Mouse (Mus musculus): ENCODE results near the gene Ctu2. TPM values are rescaled to one million over a fixed set of nuclear protein-coding genes. Genes with fewer than 3 reads are reported as not detected.

Ctu2 gene
- total RNA-seq, 1 experiment from 2014 or later = 24.7 TPM

DNA sequence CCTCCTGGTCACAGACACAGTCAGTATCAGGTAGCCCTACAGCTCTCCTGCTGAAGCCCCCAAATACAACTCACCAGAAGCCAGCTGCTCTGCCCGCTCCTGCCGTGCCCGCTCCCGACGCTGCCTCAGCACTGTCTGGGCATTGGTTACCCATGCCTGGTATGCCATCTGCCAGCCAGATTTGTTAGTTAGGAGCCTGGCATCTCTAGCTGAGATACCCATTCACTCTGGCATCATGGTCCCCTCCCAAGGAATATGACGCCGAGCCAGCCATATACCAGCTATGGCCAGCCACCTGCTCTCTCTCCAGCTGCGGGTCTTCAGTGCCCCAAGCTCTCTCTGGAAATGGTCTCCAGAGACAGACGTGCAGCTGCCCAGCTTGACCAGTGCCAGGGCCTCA lies 12.4 kb downstream of the Ctu2 start:
- DNase-seq = no peak

DNA sequence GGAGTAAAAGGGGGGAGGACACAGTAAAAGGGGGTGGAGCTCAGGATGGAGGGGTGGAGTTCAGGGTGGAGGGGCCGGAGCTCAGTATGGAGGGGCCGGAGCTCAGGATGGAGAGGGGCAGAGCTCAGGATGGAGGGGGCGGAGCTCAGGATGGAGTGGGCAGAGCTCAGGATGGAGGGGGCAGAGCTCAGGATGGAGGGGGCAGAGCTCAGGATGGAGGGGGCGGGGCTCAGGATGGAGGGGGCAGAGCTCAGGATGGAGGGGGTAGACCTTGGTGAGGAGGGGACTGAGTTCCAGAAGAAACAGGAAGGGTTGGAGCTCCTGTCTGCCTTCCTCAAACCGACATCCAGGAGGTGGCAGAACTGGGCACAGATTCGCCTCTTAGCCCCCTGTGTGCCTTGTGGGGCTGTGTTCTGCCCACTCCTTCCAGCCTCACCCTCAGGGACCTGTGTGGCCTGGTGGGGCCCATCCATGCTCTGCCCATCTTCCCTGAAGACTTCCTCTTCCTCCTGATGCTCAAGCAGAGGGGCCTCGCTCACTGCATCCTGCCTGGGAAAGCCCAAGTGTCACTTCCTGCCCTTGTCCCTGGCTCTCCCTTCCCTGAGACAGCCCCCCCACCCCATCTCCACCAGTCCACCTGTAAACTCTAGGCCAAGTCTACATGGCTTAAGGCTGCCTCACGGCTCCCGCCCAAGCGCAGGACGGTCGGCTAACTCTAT lies 21.2 kb downstream of the Ctu2 start:
- DNase-seq = no peak

DNA sequence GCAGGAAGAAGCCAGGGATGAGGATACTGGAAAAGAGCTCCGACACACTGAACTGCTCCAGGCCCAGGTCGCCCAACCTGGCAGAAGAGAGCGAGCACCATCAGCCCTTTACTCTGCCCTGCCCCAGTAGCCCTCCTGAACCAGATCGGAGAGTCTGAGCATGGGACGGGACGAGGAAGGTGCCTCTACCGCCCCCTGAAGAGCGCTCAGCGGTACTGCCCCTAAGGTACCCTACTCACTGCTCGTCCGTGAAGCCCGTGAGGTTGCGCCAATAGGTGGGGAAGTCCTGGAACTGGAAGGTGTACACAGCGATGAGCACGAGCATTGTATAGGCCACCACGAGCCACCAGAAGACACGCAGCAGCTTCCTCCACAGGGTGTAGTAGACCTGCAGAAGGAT lies 22.0 kb downstream of the Ctu2 start:
- DNase-seq = no peak

DNA sequence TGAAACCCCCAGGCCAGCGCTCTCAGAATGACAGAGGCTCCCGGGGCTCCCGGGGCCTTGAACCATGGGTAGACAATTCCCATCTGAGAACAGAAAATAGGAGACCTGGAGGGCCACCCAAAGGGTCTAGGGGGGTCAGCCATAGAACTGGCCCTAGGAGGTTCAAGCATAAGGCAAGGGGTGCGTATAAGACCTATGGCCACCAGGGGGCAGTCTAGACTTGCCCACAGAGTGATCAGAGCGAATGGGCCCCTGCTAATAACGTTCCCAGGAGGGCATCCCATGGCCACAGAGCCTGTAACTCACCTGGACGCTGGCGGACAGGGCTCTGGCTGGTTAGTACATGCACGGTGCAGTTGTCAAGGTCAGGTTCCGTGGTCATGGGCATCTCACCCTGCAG lies 24.9 kb downstream of the Ctu2 start:
- DNase-seq = peak; percentile 78

DNA sequence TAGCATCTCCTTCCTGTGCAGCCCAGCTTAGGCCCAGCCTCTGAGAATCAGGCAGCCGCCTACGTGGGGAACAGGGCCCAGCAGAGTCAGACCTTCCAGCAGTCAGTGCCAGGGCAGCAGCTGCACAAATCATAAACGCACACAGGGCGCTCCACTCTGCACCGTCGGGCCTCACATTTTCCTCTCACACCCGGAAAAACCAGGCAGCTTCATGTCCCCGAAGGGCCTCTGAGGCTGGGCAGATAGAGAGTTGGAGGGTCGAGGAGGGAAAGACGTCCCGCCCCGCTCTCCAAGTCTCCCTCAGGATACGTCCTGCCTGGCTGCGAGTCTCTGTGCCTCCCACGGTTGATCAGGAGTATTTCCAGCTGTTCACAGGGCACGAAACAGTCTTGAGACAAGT lies 35.6 kb downstream of the Ctu2 start:
- no peak for DNase-seq

DNA sequence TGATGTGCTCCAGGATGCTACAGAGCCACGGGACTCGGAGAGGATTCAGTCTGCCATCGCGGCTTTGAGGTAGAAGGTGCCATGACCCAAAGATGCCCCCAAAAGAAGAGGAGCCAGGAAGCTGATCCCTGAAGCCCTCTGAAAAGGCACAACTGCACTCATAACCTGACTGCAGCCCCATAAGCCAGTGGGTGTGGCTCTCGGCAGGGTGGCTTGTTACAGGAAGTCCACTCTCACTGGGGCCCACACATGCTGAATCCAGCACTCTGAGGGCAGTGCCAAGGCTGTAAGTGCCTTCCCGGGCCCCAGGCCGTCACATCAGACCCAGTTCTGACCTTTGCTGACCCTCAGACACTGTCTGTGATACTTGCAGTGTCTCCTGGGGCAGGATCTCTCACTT lies 36.4 kb downstream of the Ctu2 start:
- no peak for DNase-seq

DNA sequence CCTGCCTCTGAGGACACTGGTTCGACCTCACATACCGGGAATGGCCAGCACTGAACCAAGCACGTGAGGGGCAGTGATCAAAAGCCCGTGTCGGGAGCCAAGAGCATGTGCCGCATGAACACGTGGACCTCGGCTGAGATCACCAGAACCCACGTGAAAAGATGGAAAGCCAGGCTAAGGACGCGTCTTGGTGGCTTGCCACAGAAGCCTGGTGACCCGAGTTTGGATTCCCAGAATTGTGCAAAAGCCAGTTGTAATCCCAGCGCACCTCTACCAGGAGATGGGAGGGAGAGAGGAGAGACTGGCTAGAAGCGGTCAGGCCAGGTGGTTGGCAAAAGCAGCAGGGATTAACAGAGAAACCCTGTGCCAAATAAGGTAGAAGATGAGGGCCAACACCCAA lies 39.8 kb downstream of the Ctu2 start:
- DNase-seq = no peak

DNA sequence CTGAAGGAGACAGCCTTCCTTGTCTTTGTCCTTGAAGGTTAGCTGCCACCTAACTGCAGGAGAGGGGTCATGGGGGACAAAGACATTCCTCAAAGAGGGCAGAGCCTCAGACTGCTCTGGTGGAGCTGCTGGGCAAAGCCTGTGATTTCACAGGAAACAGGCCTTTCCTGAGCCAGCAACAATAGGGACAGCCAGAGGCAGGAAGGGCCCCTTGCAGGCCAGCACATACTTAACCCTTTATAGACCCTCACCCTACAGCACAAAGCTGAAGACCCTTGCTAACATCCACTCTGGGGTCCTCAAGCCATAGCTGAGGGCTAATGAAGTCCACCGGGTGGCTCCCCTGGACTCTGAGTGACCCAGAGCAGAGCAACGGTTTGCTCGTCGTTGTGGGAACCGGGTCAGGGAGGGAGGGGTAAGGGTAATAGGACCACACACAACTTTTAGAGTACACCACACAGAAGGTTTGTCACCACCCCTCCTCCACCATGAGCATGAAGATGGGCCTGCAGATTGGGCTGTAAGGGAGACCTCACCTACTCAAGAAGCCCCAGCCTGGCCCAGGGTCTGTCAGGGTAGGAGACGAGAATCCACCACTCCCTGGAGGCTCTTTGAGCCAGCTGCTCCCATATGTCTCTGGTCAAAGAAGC lies 41.7 kb downstream of the Ctu2 start:
- no peak for DNase-seq

DNA sequence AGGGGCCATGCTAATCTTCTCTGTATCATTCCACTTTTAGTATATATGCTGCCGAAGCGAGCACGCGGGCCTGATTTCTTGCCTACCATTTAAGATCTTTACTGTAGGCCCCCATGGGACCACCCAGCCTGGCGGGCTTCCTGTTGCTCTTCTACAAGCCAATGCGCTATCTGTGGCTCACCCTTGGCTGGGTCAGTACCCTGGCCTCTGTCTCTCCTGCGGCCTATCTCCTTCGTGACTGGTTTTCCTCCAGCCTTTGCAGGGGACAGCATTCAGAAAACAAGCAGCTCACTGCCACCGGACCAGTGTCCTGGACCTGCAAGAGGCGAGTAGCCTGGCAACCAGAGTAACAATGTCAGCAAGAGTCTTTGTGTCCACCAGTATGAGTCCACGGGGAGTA lies 44.7 kb downstream of the Ctu2 start:
- DNase-seq = no peak

DNA sequence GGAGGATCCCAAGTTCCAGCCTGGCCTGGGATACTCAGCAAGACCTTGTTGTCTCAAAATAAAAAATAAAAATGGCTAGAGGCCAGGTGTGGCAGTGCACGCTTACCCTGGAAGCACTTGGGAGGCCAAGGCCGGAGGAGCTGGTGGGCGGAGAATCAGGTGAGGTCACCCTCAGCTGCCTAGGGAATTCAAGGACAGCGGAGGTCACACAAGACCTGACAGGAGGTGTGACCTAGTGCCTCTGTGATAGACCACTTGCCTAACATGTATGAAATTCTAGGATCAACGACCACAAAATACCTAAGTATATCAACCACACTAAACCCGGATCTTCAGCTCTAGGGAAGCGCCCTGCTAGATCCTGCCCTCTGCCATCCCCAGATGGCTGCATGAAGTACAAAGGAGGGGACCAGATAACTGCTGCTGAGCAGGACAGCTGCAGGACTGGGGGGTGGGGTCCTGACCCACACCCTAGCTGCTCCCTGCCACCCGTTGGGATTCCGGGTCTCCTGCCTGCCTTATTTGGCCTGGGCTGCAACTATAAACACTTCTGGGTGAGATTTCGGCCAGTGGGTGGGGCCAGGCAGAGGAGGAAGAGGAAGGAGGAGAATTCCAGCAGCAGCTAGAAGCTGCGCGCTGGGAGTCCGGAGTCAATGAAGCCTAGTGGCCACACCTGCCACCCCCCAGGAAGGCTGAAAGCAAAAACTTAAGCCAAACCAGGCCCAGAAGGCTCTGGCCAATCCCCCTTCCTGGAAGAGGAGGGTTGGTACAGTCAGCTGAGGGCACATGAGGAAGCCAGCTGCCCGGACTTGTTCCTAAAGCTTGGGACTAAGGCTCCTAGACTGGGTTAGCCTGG lies 47.1 kb downstream of the Ctu2 start:
- no peak for DNase-seq

DNA sequence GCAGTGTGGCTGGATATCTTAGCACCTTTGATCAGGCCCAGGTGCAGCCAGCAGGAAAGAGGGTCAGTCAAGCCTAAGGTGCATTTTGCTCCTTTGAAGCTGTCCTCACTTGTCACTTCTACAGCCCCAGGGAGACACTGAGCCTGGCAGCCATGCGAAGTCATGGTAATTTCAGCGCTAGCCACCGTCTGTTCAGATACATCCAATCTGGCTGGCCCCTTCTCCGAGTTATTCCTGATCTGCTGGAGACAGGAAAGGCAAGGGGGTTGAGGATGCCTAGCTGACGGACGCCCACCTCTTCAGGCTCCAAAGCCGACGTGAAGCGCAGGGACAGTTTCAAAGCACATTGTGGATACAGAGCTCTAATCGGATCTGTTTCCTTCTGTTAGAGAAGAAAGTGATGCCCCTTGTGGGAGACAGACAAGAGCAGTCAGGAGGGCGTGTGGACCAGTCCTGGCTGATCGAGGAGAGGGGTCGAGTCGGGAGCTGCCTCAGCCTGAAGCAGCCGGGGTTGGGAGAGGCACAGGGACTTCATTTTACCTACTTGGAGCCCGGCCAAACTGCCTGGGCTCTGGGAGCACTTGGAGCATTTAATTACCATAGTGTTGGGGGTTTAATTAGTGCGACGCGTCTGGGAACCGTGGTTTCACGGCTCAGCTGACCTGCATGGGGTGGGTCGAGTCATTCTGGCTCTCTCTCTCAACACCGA lies 47.9 kb downstream of the Ctu2 start:
- DNase-seq = no peak

DNA sequence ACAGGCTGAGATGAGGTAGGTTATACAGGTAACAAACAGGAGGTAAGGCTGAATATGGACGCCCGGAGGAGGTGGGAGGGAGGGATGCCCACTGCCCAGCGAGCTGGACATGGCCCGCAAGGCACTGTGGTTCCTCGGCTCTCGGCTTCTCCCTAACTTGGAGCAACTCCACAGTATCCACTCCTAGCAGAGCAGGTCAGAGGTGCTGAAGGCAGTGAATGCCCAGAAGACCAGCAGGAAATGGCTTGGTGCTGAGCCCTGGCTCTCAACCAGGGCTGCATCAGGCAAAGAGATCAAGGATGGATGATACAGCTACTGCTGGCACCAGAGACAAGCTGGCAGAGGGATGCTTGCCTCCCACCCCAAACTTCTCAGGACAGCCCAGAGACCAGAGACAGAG lies 48.6 kb downstream of the Ctu2 start:
- no peak for DNase-seq

DNA sequence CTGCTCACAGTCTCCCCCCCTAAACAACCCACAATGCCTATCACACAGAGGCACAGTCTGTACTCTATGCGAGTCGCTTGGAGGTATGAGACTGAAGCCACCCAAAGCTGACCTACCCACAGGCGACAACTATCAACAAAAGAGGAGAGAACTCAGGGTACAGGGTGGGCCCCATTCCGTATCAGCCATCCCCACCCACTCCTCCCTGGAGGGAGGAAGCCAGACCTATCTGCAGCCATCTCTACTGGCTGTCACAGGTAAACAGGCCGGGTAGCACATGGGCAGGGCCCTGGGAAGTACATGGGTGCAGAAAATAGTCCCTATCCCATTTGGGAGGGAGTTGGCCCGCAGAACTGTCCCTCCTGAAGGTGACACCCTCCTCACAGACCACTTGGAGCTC lies 49.1 kb downstream of the Ctu2 start:
- no peak for DNase-seq

DNA sequence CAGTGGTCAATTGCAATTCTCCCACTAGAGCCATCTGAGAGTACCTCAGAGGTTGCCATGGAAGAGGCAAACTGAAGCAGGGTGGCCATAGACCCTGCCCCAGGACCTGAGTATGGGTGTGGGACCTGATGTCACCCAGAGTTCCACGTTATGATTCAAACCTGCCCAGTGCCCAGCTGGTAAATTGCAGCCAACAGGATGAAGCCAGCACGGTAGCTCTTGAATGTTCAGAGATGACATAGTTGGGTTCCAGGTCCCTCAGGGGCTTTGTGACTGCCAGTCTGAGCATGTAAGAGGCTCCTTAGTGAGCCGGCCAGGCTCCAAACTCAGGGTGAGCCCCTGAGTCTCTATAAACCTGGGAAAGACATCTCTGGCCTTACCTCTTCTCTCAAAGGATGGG lies 50.1 kb downstream of the Ctu2 start:
- DNase-seq = no peak

DNA sequence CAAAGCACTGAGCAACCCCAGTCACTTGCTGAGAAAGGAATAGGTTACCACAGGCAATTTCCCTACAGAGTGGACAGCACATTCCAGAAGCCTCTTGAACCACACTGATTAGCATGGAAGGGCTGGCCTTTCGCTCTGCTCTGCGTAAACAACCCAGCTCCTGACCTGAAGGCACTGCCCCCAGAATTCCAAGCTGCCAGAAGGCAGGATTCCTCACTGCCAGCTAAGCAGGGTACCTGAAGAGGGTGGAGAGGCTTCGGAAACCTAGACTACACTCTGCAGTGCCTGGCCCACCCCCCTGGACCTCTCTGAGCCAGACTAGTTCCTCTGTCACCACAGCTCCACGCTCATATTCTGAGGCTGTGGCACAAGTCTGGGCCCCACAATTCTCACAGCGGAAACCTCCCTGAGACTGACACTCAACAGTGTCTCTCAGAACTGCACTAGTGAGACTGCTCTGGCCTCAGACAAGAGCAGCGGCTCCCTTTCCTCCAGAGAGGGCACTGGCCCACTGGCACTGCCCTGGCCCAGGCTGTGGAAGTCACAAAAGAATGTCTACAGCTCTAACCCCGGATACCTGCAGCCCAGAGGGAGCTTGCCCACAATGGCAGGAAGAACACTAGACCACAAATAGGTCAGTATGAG lies 50.7 kb downstream of the Ctu2 start:
- no peak for DNase-seq

DNA sequence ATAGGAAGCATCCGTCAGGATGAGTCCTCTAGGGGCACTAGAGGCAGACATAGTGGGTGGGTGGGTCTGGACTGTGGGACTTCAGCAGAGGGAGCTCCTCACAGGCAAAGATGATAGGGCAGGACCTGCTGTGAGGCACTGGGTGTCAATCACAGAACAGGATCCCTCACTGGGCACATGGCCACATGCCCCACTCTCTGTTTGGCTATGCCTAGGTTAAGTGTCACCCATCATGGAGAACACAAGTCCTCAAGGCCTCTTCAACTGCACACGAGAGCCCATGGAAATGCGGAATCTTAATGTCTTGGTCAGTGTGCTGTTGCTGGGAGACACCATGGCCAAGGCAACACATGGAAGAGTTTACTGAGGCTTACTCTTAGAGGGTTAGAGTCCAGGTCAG lies 52.0 kb downstream of the Ctu2 start:
- DNase-seq = no peak

DNA sequence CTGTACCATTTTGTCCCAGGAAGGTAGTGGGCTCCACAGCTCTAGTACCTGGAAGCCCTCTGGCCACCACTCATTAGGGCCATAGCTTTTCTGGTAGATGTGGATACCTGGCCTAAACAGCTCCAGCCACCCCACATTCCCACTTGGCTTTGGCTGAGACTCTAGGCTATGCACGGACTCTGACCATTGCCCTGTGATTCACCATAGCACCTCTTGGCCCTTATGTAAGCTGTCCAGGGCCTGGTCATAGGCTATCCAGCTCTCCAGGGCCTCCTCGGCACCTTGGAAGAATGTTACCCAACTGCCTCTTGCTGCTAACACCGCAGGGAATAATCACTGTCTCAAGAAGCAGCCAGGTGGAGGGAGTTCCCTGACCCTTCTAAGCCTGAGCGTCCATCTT lies 53.2 kb downstream of the Ctu2 start:
- DNase-seq = no peak

DNA sequence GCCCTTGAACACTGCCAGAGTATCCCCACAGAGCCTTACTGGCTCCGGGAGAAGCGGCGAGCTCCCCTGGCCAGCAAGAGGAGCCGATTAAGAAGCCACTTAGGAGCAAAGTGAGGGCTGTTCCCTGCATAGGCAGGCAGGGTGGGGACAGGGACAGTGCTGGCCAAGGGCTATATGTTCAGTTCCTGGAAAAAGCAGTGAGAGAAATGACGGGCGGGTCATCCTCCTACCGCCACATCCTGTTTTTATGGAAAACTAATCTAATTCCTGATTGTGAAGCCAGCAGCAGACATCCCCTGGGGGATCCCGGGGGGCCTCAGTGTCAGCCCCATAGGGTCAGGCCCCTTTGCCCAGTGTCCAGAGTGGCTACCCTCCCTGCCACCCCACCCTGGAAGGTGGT lies 55.4 kb downstream of the Ctu2 start:
- DNase-seq = no peak

Data from adrenal gland, postnatal 25 days (tissue).